Mouse (Mus musculus) MEL (cell line): Measurements from ENCODE around the gene Tdrkh. TPM values are rescaled to one million over a fixed set of nuclear protein-coding genes. Genes with fewer than 3 reads are reported as not detected.

Experiments used
- DNase-seq: peaks from one replicate; pipeline ENCODE4 v3.0.0; 2011; ENCODE audit warnings: low read depth, low spot score
- H3K27ac ChIP-seq: 2 replicates; pipeline ENCODE4 v1.5.1; 2012; ENCODE audit warnings: low read depth, mild to moderate bottlenecking, control low read depth, low read length, moderate library complexity; ENCODE audit not compliant: control insufficient read depth
- H3K27me3 ChIP-seq, 2 experiments: fragments of 150-350 bp in 1 of 2; sonication (generic) in 1 of 2; 2 replicates each; pipeline ENCODE4 v1.6.1; 2012; ENCODE audit warnings: low read length in 2 of 2, mild to moderate bottlenecking in 2 of 2, improper control_type of control experiment in 1 of 2, moderate library complexity in 1 of 2; ENCODE audit not compliant: insufficient read depth in 2 of 2, control insufficient read depth in 1 of 2
- H3K36me3 ChIP-seq, 2 experiments: 2 replicates each; pipeline ENCODE4 v1.6.1; 2012 to 2014; ENCODE audit warnings: low read length in 2 of 2, improper control_type of control experiment in 1 of 2, inconsistent platforms in 1 of 2, mild to moderate bottlenecking in 1 of 2; ENCODE audit not compliant: insufficient read depth in 2 of 2, control insufficient read depth in 1 of 2
- H3K4me1 ChIP-seq, 2 experiments: fragments of 150-350 bp in 1 of 2; sonication (generic) in 1 of 2; 2 replicates each; pipeline ENCODE4 v1.6.1; 2012; ENCODE audit warnings: low read length in 2 of 2, improper control_type of control experiment in 1 of 2, mild to moderate bottlenecking in 1 of 2; ENCODE audit not compliant: insufficient read depth in 2 of 2, control insufficient read depth in 1 of 2
- H3K4me3 ChIP-seq, 2 experiments: fragments of 150-350 bp in 1 of 2; sonication (generic) in 1 of 2; 2 replicates each; pipeline ENCODE4 v1.5.1; 2012; ENCODE audit warnings: low read depth in 2 of 2, low read length in 2 of 2, mild to moderate bottlenecking in 2 of 2, moderate library complexity in 2 of 2, control low read depth in 1 of 2, improper control_type of control experiment in 1 of 2; ENCODE audit not compliant: control insufficient read depth in 1 of 2, insufficient read depth in 1 of 2
- H3K79me2 ChIP-seq: 2 replicates; pipeline ENCODE4 v1.6.1; 2012; ENCODE audit warnings: mild to moderate bottlenecking, low read length, moderate library complexity; ENCODE audit not compliant: control insufficient read depth, poor library complexity, insufficient read depth
- H3K9ac ChIP-seq: 2 replicates; pipeline ENCODE4 v1.6.1; 2012; ENCODE audit warnings: low read depth, mild to moderate bottlenecking, control low read depth, low read length, moderate library complexity; ENCODE audit not compliant: control insufficient read depth, poor library complexity, severe bottlenecking
- H3K9me3 ChIP-seq: fragments of 150-350 bp; sonication (generic); replicated peaks from 2 replicates; pipeline ENCODE4 v1.6.1; 2012; ENCODE audit warnings: mild to moderate bottlenecking, low read length, improper control_type of control experiment, moderate library complexity; ENCODE audit not compliant: insufficient read depth
- BHLHE40 ChIP-seq: IDR thresholded peaks from 2 replicates; pipeline ENCODE4 v1.6.1; 2012; ENCODE audit warnings: low read depth, mild to moderate bottlenecking, inconsistent platforms, low read length, improper control_type of control experiment, borderline replicate concordance
- ELF1 ChIP-seq: IDR thresholded peaks from 2 replicates; pipeline ENCODE4 v1.6.1; 2014; ENCODE audit warnings: low read depth, mild to moderate bottlenecking, inconsistent platforms, low read length, improper control_type of control experiment, moderate library complexity
- EP300 ChIP-seq, 2 experiments: IDR thresholded peaks; 2 replicates each; pipeline ENCODE4 v1.6.1; 2011; ENCODE audit warnings: improper control_type of control experiment in 2 of 2, low read length in 2 of 2, low read depth in 1 of 2, mild to moderate bottlenecking in 1 of 2
- ETS1 ChIP-seq: IDR thresholded peaks from 2 replicates; pipeline ENCODE4 v1.6.1; 2012; ENCODE audit warnings: low read depth, mild to moderate bottlenecking, inconsistent platforms, low read length, improper control_type of control experiment, moderate library complexity
- GATA1 ChIP-seq: IDR thresholded peaks from 2 replicates; pipeline ENCODE4 v1.6.1; 2011; ENCODE audit warnings: low read depth, low read length, improper control_type of control experiment
- HCFC1 ChIP-seq: IDR thresholded peaks from 2 replicates; pipeline ENCODE4 v1.6.1; 2012; ENCODE audit warnings: low read depth, mild to moderate bottlenecking, inconsistent platforms, low read length, improper control_type of control experiment, moderate library complexity
- MAFK ChIP-seq: IDR thresholded peaks from 2 replicates; pipeline ENCODE4 v1.6.1; 2011; ENCODE audit warnings: low read depth, mild to moderate bottlenecking, low read length, improper control_type of control experiment, borderline replicate concordance
- MEF2A ChIP-seq: IDR thresholded peaks from 2 replicates; pipeline ENCODE4 v1.6.1; 2014; ENCODE audit warnings: low read depth, mild to moderate bottlenecking, inconsistent platforms, low read length, improper control_type of control experiment; ENCODE audit not compliant: poor library complexity, insufficient replicate concordance, severe bottlenecking; ENCODE audit errors: extremely low read depth
- MXI1 ChIP-seq: IDR thresholded peaks from 2 replicates; pipeline ENCODE4 v1.6.1; 2011; ENCODE audit warnings: mild to moderate bottlenecking, low read depth, low read length, improper control_type of control experiment
- MYC ChIP-seq: IDR thresholded peaks from 2 replicates; pipeline ENCODE4 v1.6.1; 2011; ENCODE audit warnings: low read depth, mild to moderate bottlenecking, low read length, improper control_type of control experiment, moderate library complexity
- NRF1 ChIP-seq: IDR thresholded peaks from 2 replicates; pipeline ENCODE4 v1.6.1; 2014; ENCODE audit warnings: low read depth, mild to moderate bottlenecking, inconsistent platforms, low read length, improper control_type of control experiment, moderate library complexity; ENCODE audit not compliant: poor library complexity, insufficient read depth, severe bottlenecking
- RCOR1 ChIP-seq: IDR thresholded peaks from 2 replicates; pipeline ENCODE4 v1.6.1; 2012; ENCODE audit warnings: low read depth, mild to moderate bottlenecking, inconsistent platforms, low read length, improper control_type of control experiment
- SIN3A ChIP-seq: IDR thresholded peaks from 2 replicates; pipeline ENCODE4 v1.6.1; 2012; ENCODE audit warnings: low read length, improper control_type of control experiment, inconsistent platforms
- TAL1 ChIP-seq: IDR thresholded peaks from 2 replicates; pipeline ENCODE4 v1.6.1; 2012; ENCODE audit warnings: mild to moderate bottlenecking, inconsistent platforms, low read length, moderate library complexity, mixed read lengths
- TCF12 ChIP-seq: IDR thresholded peaks from 2 replicates; pipeline ENCODE4 v1.6.1; 2014; ENCODE audit warnings: low read depth, mild to moderate bottlenecking, inconsistent platforms, low read length, improper control_type of control experiment, moderate library complexity
- UBTF ChIP-seq: IDR thresholded peaks from 2 replicates; pipeline ENCODE4 v1.6.1; 2012; ENCODE audit warnings: low read depth, mild to moderate bottlenecking, inconsistent platforms, low read length, improper control_type of control experiment, moderate library complexity, borderline replicate concordance; ENCODE audit not compliant: insufficient read depth
- USF1 ChIP-seq: IDR thresholded peaks from 2 replicates; pipeline ENCODE4 v1.6.1; 2014; ENCODE audit warnings: low read depth, mild to moderate bottlenecking, inconsistent platforms, low read length, improper control_type of control experiment, moderate library complexity
- USF2 ChIP-seq, 2 experiments: IDR thresholded peaks; 2 replicates each; pipeline ENCODE4 v1.6.1; 2011 to 2012; ENCODE audit warnings: improper control_type of control experiment in 2 of 2, low read length in 2 of 2, borderline replicate concordance in 1 of 2, inconsistent platforms in 1 of 2, low read depth in 1 of 2, mild to moderate bottlenecking in 1 of 2; ENCODE audit not compliant: insufficient read depth in 1 of 2
- ZC3H11A ChIP-seq: IDR thresholded peaks from 2 replicates; pipeline ENCODE4 v1.6.1; 2012; ENCODE audit warnings: low read depth, mild to moderate bottlenecking, inconsistent platforms, low read length, improper control_type of control experiment
- polyA plus RNA-seq, 2 experiments: library from polyadenylated mRNA; stranded (reverse) in 1 of 2; unstranded in 1 of 2; fragments of >175 nt in 1 of 2; fragments of >200 nt in 1 of 2; gene quantifications; 2 replicates each; pipeline versions ENCODE4 v1.2.1 to v1.2.4; 2012; ENCODE audit warnings: low replicate concordance in 2 of 2, low read depth in 1 of 2; ENCODE audit not compliant: insufficient read length in 2 of 2, insufficient read depth in 1 of 2, missing spikeins in 1 of 2
- total RNA-seq: library from RNA; depleted of rRNA; stranded (reverse); fragments of 300-350 nt; gene quantifications from 2 replicates; pipeline ENCODE4 v1.2.3, GENCODE M21; 2012

Tdrkh gene
- total and polyA plus RNA-seq, 3 experiments, result not detected

GRCm38 (mm10) chr3:94430980-94431379 lies 17.9 kb downstream of the Tdrkh start:
- H3K79me2 ChIP-seq, result no peaks in the 10 kb centered on the region
- no peak overlapping the region for H3K9ac ChIP-seq
- H3K27ac ChIP-seq, result no peak overlapping the region
- peak; percentile 75 for DNase-seq
- H3K27me3 ChIP-seq, result peaks cover 4 to 6% of the 10 kb centered on the region in 2 experiments
- no peaks in the 10 kb centered on the region for H3K9me3 ChIP-seq
- TF ChIP-seq ZC3H11A (no peak), BHLHE40 (peak; percentile 77; the same call in 1 of the 2 replicates), MEF2A (peak; percentile 83; the same call in 1 of the 2 replicates), ELF1 (0 out of 2 replicates have a peak, but pooled peaks have one; percentile 22), UBTF (no peak), USF2 (IDR thresholded peaks at IDR 0.05; ENCODE audit: borderline replicate concordance in 1 of 2, insufficient read depth in 1 of 2, low read depth in 1 of 2, low read length in 2 of 2) (no peak), EP300 (IDR thresholded peaks at IDR 0.05; ENCODE audit: low read depth in 1 of 2, low read length in 2 of 2) (peak; percentile 80 to 90), RCOR1 (peak; percentile 97), SIN3A (peak; percentile 73), NRF1 (no peak), ETS1 (peak; percentile 95), GATA1 (peak; percentile 94), USF1 (peak; percentile 77), TCF12 (peak; percentile 67), MYC (peak; percentile 29; the same call in 1 of the 2 replicates), MAFK (peak; percentile 96), HCFC1 (0 out of 2 replicates have a peak, but pooled peaks have one; percentile 34)
- H3K36me3 ChIP-seq, result peaks cover 0 to 17% of the 10 kb centered on the region in 2 experiments; a peak in 2 of 4 replicates
- H3K4me3 ChIP-seq, result no peak overlapping the region
- H3K4me1 ChIP-seq, result peaks cover 9 to 10% of the 10 kb centered on the region in 2 experiments

- Histone ChIP-seq H3K27me3 (peaks cover 6 to 12% of the 10 kb centered on the region in 2 experiments), H3K79me2 (no peaks in the 10 kb centered on the region), H3K27ac (no peak overlapping the region), H3K4me1 (peaks cover 9 to 10% of the 10 kb centered on the region in 2 experiments), H3K36me3 (peaks cover 0 to 17% of the 10 kb centered on the region in 2 experiments; a peak in 2 of 4 replicates), H3K9ac (no peak overlapping the region), H3K9me3 (no peaks in the 10 kb centered on the region), H3K4me3 (no peak overlapping the region)
- TF ChIP-seq MXI1 (no peak), TAL1 (no peak), UBTF (no peak)
- DNase-seq, result no peak
Measured at GRCm38 (mm10) chr3:94434305-94434704, 21.2 kb downstream of the Tdrkh start.
